Mouse (Mus musculus) liver, embryonic 13.5 days (tissue): Measurements from ENCODE around the gene Tmem217. TPM values are rescaled to one million over a fixed set of nuclear protein-coding genes. Genes with fewer than 3 reads are reported as not detected.
A peak's percentile ranks its signal among the peaks of the same experiment; 100 is the strongest.

Source experiments
- ATAC-seq: fragments of 200-750 bp; cut with Nextera tagmentation; 2 replicates; pipeline ENCODE4 v1.8.0; 2017; ENCODE audit warnings: low read depth, mild to moderate bottlenecking, moderate number of reproducible peaks, moderate library complexity
- DNase-seq: peaks from one replicate; pipeline ENCODE4 v3.0.0; 2022
- H3K27ac ChIP-seq: fragments of 300-500 bp; sonication (generic); 2 replicates; pipeline ENCODE4 v1.5.1; 2015; ENCODE audit warnings: moderate library complexity, mild to moderate bottlenecking, inconsistent platforms
- H3K27me3 ChIP-seq: fragments of 300-500 bp; sonication (generic); 2 replicates; pipeline ENCODE4 v1.6.1; 2015; ENCODE audit warnings: mild to moderate bottlenecking, inconsistent platforms
- H3K36me3 ChIP-seq: fragments of 300-500 bp; sonication (generic); 2 replicates; pipeline ENCODE4 v1.6.1; 2015; ENCODE audit warnings: mild to moderate bottlenecking, inconsistent platforms
- H3K4me1 ChIP-seq: fragments of 300-500 bp; sonication (generic); replicated peaks from 2 replicates; pipeline ENCODE4 v1.6.1; 2015; ENCODE audit warnings: inconsistent platforms
- H3K4me2 ChIP-seq: fragments of 300-500 bp; sonication (generic); 2 replicates; pipeline ENCODE4 v1.6.1; 2015; ENCODE audit warnings: inconsistent platforms, mild to moderate bottlenecking, moderate library complexity
- H3K4me3 ChIP-seq: fragments of 300-500 bp; sonication (generic); replicated peaks from 2 replicates; pipeline ENCODE4 v1.5.1; 2015; ENCODE audit warnings: mild to moderate bottlenecking, inconsistent platforms
- H3K9ac ChIP-seq: fragments of 300-500 bp; sonication (generic); 2 replicates; pipeline ENCODE4 v1.6.1; 2015; ENCODE audit warnings: mild to moderate bottlenecking, inconsistent platforms
- H3K9me3 ChIP-seq: fragments of 300-500 bp; sonication (generic); replicated peaks from 2 replicates; pipeline ENCODE4 v1.6.1; 2016; ENCODE audit warnings: inconsistent platforms
- WGBS: fragments of 180-500 bp; shearing (Covaris S2); methylation state at CpG from one replicate; pipeline ENCODE4 v1.1.7; 2015; ENCODE audit not compliant: insufficient replicate concordance; 5-methylcytosine and 5-hydroxymethylcytosine counted together
- microRNA-seq: library from miRNA; unstranded; fragments of <30 nt; microRNA quantifications from one replicate; pipeline ENCODE4, GENCODE M21; 2016
- polyA plus RNA-seq: library from polyadenylated mRNA; unstranded; fragments of >200 nt; fragmentation: Nextera tagmentation; extraction: Ambion mirVana; gene quantifications from 2 replicates; pipeline ENCODE4 v1.2.1, GENCODE M21; 2015

Gene Tmem217
- polyA plus RNA-seq, 1 experiment from 2014 or later = 0.23 TPM

- ATAC-seq (no peak), DNase-seq (no peak)
- Histone ChIP-seq H3K36me3 (no peaks in the 10 kb centered on the region), H3K4me2 (no peak overlapping the region), H3K4me3 (no peak overlapping the region), H3K9me3 (peaks cover 6% of the 10 kb centered on the region; the same call in 1 of the 2 replicates), H3K9ac (peak overlapping the region; percentile 12), H3K4me1 (peaks cover 66% of the 10 kb centered on the region), H3K27me3 (no peaks in the 10 kb centered on the region), H3K27ac (peak overlapping the region; percentile 71)
- 65% methylated on average over 3 of the region's 3 CpGs for WGBS
Observed at GRCm38 (mm10) chr17:29485336-29486233, 66.6 kb downstream of the Tmem217 start.

- Histone ChIP-seq H3K4me2 (no peak overlapping the region), H3K27ac (peak overlapping the region; percentile 36; the same call in 1 of the 2 replicates), H3K27me3 (no peaks in the 10 kb centered on the region), H3K4me1 (peaks cover 77% of the 10 kb centered on the region), H3K9me3 (peaks cover 6% of the 10 kb centered on the region; the same call in 1 of the 2 replicates), H3K4me3 (no peak overlapping the region), H3K9ac (no peak overlapping the region), H3K36me3 (no peaks in the 10 kb centered on the region)
- ATAC-seq (no peak), DNase-seq (no peak)
- WGBS = 95% methylated on average over 2 of the region's 2 CpGs
Observed at GRCm38 (mm10) chr17:29484431-29484830, 67.8 kb downstream of the Tmem217 start.

GRCm38 (mm10) chr17:29483282-29483681, 68.9 kb downstream of the Tmem217 start:
- Histone ChIP-seq H3K4me3 (no peak overlapping the region), H3K27me3 (no peaks in the 10 kb centered on the region), H3K36me3 (no peaks in the 10 kb centered on the region), H3K27ac (no peak overlapping the region), H3K4me1 (peaks cover 73% of the 10 kb centered on the region), H3K9me3 (peaks cover 6% of the 10 kb centered on the region; the same call in 1 of the 2 replicates), H3K4me2 (no peak overlapping the region), H3K9ac (no peak overlapping the region)
- no peak for ATAC-seq
- WGBS = 94% methylated on average over 2 of the region's 2 CpGs
- no peak for DNase-seq

GRCm38 (mm10) chr17:29482632-29483031, 69.6 kb downstream of the Tmem217 start:
- no peak overlapping the region for H3K9ac ChIP-seq
- no peak for DNase-seq
- no peak for ATAC-seq
- H3K4me2 ChIP-seq = no peak overlapping the region
- H3K9me3 ChIP-seq = peaks cover 6% of the 10 kb centered on the region; the same call in 1 of the 2 replicates
- no peak overlapping the region for H3K4me3 ChIP-seq
- no peak overlapping the region for H3K27ac ChIP-seq
- H3K4me1 ChIP-seq = peaks cover 75% of the 10 kb centered on the region
- no peaks in the 10 kb centered on the region for H3K36me3 ChIP-seq
- H3K27me3 ChIP-seq = peaks cover 3% of the 10 kb centered on the region; the same call in 1 of the 2 replicates
- 84% methylated on average over 7 of the region's 7 CpGs for WGBS

GRCm38 (mm10) chr17:29480256-29480655, 71.9 kb downstream of the Tmem217 start:
- no peak overlapping the region for H3K4me3 ChIP-seq
- WGBS = 52% methylated on average over 2 of the region's 2 CpGs
- peak overlapping the region; percentile 34; the same call in 1 of the 2 replicates for H3K9ac ChIP-seq
- H3K27ac ChIP-seq = no peak overlapping the region; the same call in 1 of the 2 replicates
- DNase-seq (no peak), ATAC-seq (peak; percentile 86)
- no peaks in the 10 kb centered on the region for H3K36me3 ChIP-seq
- peaks cover 4% of the 10 kb centered on the region; the same call in 1 of the 2 replicates for H3K27me3 ChIP-seq
- H3K4me2 ChIP-seq = no peak overlapping the region
- peaks cover 55% of the 10 kb centered on the region for H3K4me1 ChIP-seq
- peaks cover 6% of the 10 kb centered on the region; the same call in 1 of the 2 replicates for H3K9me3 ChIP-seq

GRCm38 (mm10) chr17:29478271-29478670, 73.9 kb downstream of the Tmem217 start:
- 51% methylated on average over 4 of the region's 4 CpGs for WGBS
- ATAC-seq = no peak

GRCm38 (mm10) chr17:29477357-29477756, 74.8 kb downstream of the Tmem217 start:
- peaks cover 39% of the 10 kb centered on the region for H3K4me1 ChIP-seq
- no peak overlapping the region for H3K4me2 ChIP-seq
- no peak for DNase-seq
- H3K27me3 ChIP-seq = peaks cover 4% of the 10 kb centered on the region; the same call in 1 of the 2 replicates
- H3K9me3 ChIP-seq = 0 out of 2 replicates have a peak, but pooled peaks cover 2% of the 10 kb centered on the region
- no peak overlapping the region for H3K27ac ChIP-seq
- ATAC-seq = no peak
- WGBS = 88% methylated on average over 10 of the region's 10 CpGs
- H3K4me3 ChIP-seq = no peak overlapping the region
- no peaks in the 10 kb centered on the region for H3K36me3 ChIP-seq
- no peak overlapping the region for H3K9ac ChIP-seq

More at GRCm38 (mm10) chr17:29478271-29478670, 73.9 kb downstream of the Tmem217 start:
- H3K36me3 ChIP-seq = no peaks in the 10 kb centered on the region
- peaks cover 42% of the 10 kb centered on the region for H3K4me1 ChIP-seq
- no peak for DNase-seq
- H3K9me3 ChIP-seq = 0 out of 2 replicates have a peak, but pooled peaks cover 6% of the 10 kb centered on the region
- no peak overlapping the region for H3K4me3 ChIP-seq
- peaks cover 4% of the 10 kb centered on the region; the same call in 1 of the 2 replicates for H3K27me3 ChIP-seq
- no peak overlapping the region for H3K27ac ChIP-seq
- no peak overlapping the region for H3K9ac ChIP-seq
- no peak overlapping the region for H3K4me2 ChIP-seq

- Histone ChIP-seq H3K9ac (no peak overlapping the region), H3K27ac (no peak overlapping the region), H3K4me1 (peaks cover 37% of the 10 kb centered on the region), H3K27me3 (peaks cover 5% of the 10 kb centered on the region; the same call in 1 of the 2 replicates), H3K36me3 (no peaks in the 10 kb centered on the region), H3K9me3 (no peaks in the 10 kb centered on the region), H3K4me3 (no peak overlapping the region), H3K4me2 (no peak overlapping the region)
- 62% methylated on average over 4 of the region's 4 CpGs for WGBS
- DNase-seq = no peak
- no peak for ATAC-seq
Observed at GRCm38 (mm10) chr17:29476461-29476860, 75.7 kb downstream of the Tmem217 start.

Small RNAs within 50 kb of the gene (microRNA-seq; reads per million reads assigned to microRNA genes)
- gene Mir7667 = not detected

Other genes with a start within 250 kb of the Tmem217 start
- gene Pi16, start 234.7 kb downstream of the Tmem217 start, polyA plus RNA-seq = 0.30 and 0.32 TPM in 2 replicates
- 55.2 and 64.0 TPM in 2 replicates for gene Mtch1, start 204.5 kb downstream of the Tmem217 start, polyA plus RNA-seq
- gene Fgd2, start 191.5 kb downstream of the Tmem217 start, polyA plus RNA-seq = 4.5 and 5.0 TPM in 2 replicates
- 105 and 110 TPM in 2 replicates for gene Pim1, start 61.6 kb downstream of the Tmem217 start, polyA plus RNA-seq
- gene Gm17657, start 2.7 kb downstream of the Tmem217 start, polyA plus RNA-seq = not detected in 2 replicates
- 3.2 and 4.9 TPM in 2 replicates for gene Tbc1d22b, start 2.6 kb downstream of the Tmem217 start, polyA plus RNA-seq
- 43.6 and 46.0 TPM in 2 replicates for gene Rnf8, start 62.4 kb upstream of the Tmem217 start, polyA plus RNA-seq
- gene Gm28043, start 62.5 kb upstream of the Tmem217 start, polyA plus RNA-seq = 0.98 and 1.3 TPM in 2 replicates
- gene Cmtr1, start 108.2 kb upstream of the Tmem217 start, polyA plus RNA-seq = 77.2 and 91.4 TPM in 2 replicates
- 7.4 and 7.7 TPM in 2 replicates for gene Ccdc167, start 164.7 kb upstream of the Tmem217 start, polyA plus RNA-seq